In genomic region chr11:98965416-98966077, GRCm38 (mm10) we compare ENCODE assay signal across 8 mouse cellular contexts. TPM values are rescaled to one million over a fixed set of nuclear protein-coding genes. Genes with fewer than 3 reads are reported as not detected.
DNase-seq lines count a peak whose midpoint lies in the region; ATAC-seq and TF ChIP-seq lines count a peak whose summit lies in the region.

No protein-coding gene starts in this region.

- H3K4me1 ChIP-seq in limb, embryonic 13.5 days = peaks cover 100% of the 10 kb centered on the region
- peaks cover 37% of the 10 kb centered on the region for H3K4me1 ChIP-seq in stomach, postnatal 0 days (replicated peaks; ENCODE audit: control insufficient read depth, insufficient read depth)

- no peak for TF ChIP-seq EP300 in stomach, postnatal 0 days (optimal IDR thresholded peaks at IDR 0.05)

- peak overlapping the region; percentile 93 for H3K27ac ChIP-seq in limb, embryonic 13.5 days
- H3K27ac ChIP-seq in stomach, postnatal 0 days (replicated peaks) = peak overlapping the region; percentile 93

- WGBS in limb, embryonic 13.5 days = 5% methylated on average over 11 of the region's 11 CpGs
- WGBS in stomach, postnatal 0 days = 17% methylated on average over 11 of the region's 11 CpGs

- peak overlapping the region; percentile 80 for H3K9ac ChIP-seq in limb, embryonic 13.5 days
- H3K9ac ChIP-seq in stomach, postnatal 0 days (ENCODE audit: low read length) = peak overlapping the region; percentile 54

- DNase-seq in cerebellum, adult 8-10 months = peak; percentile 28
- no peak for DNase-seq in cerebellum, postnatal 10 days
- DNase-seq in ovary, postnatal 36 days (ENCODE audit: low spot score) = peak; percentile 14
- DNase-seq in ovary, adult 18-20 months (ENCODE audit: low spot score) = no peak
- DNase-seq in stomach, postnatal 0 days (ENCODE audit: low spot score) = peak; percentile 27
- DNase-seq in right cerebral cortex, adult 2 months (ENCODE audit: low spot score in 2 of 2) = no peak

- no peak for TF ChIP-seq CTCF in stomach, postnatal 0 days (IDR thresholded peaks at IDR 0.05; ENCODE audit: low read depth)

- H3K4me3 ChIP-seq in limb, embryonic 13.5 days = peak overlapping the region; percentile 73
- peak overlapping the region; percentile 18; the same call in 1 of the 2 replicates for H3K4me3 ChIP-seq in stomach, postnatal 0 days (ENCODE audit: low read depth, low read length)

- H3K27me3 ChIP-seq in limb, embryonic 13.5 days = no peaks in the 10 kb centered on the region
- H3K27me3 ChIP-seq in stomach, postnatal 0 days (ENCODE audit: control insufficient read depth, insufficient read depth, low read length) = no peaks in the 10 kb centered on the region

- no peak for ATAC-seq in limb, embryonic 13.5 days (ENCODE audit: low FRiP score, low read depth)
- no peak for ATAC-seq in stomach, postnatal 0 days (ENCODE audit: low FRiP score, low TSS enrichment)
- no peak for ATAC-seq in activated CD4-positive, CD25-positive, alpha-beta regulatory T cell, adult 4 months

- peaks cover 39% of the 10 kb centered on the region for H3K36me3 ChIP-seq in limb, embryonic 13.5 days
- H3K36me3 ChIP-seq in stomach, postnatal 0 days (ENCODE audit: control insufficient read depth, insufficient read depth, low read length) = peaks cover 9% of the 10 kb centered on the region; the same call in 1 of the 2 replicates

- H3K9me3 ChIP-seq in limb, embryonic 13.5 days = no peaks in the 10 kb centered on the region
- H3K9me3 ChIP-seq in stomach, postnatal 0 days (ENCODE audit: control insufficient read depth, low read length) = no peaks in the 10 kb centered on the region

- H3K4me2 ChIP-seq in limb, embryonic 13.5 days (replicated peaks) = peak overlapping the region; percentile 95
- peak overlapping the region; percentile 99 for H3K4me2 ChIP-seq in stomach, postnatal 0 days (replicated peaks; ENCODE audit: low read depth)

RNA-seq across cellular contexts. Expression of gene Gjd3, which starts 17.3 kb away (rescaled TPM):
- polyA plus RNA-seq in limb, embryonic 13.5 days (2015; fragmentation: Nextera tagmentation; extraction: Ambion mirVana) = 0.41 and 0.78 TPM in 2 replicates
- 1.9 and 2.1 TPM in 2 replicates for polyA plus RNA-seq in stomach, postnatal 0 days (2015; fragmentation: Nextera tagmentation; extraction: Ambion mirVana)
- polyA plus RNA-seq in activated CD4-positive, CD25-positive, alpha-beta regulatory T cell, adult 4 months (2017; shearing (Covaris generic)) = under 1 TPM in 1 of 2 experiments, not detected in 1; 0.41 TPM

RNA-seq across cellular contexts. Expression of gene Rara, which starts 37.9 kb away (rescaled TPM):
- polyA plus RNA-seq in limb, embryonic 13.5 days (2015; fragmentation: Nextera tagmentation; extraction: Ambion mirVana) = 46.5 and 49.8 TPM in 2 replicates
- 20.1 and 25.9 TPM in 2 replicates for polyA plus RNA-seq in stomach, postnatal 0 days (2015; fragmentation: Nextera tagmentation; extraction: Ambion mirVana)
- polyA plus RNA-seq in activated CD4-positive, CD25-positive, alpha-beta regulatory T cell, adult 4 months (2017; shearing (Covaris generic)) = 10 to 100 TPM in 1 of 2 experiments, 1 to 10 TPM in 1; 9.0 to 13.7 TPM

RNA-seq across cellular contexts. Expression of gene Cdc6, which starts 57.9 kb away (rescaled TPM):
- 31.4 and 32.3 TPM in 2 replicates for polyA plus RNA-seq in limb, embryonic 13.5 days (2015; fragmentation: Nextera tagmentation; extraction: Ambion mirVana)
- 6.6 and 7.0 TPM in 2 replicates for polyA plus RNA-seq in stomach, postnatal 0 days (2015; fragmentation: Nextera tagmentation; extraction: Ambion mirVana)
- 10 to 100 TPM; 10.1 to 17.7 TPM for polyA plus RNA-seq in activated CD4-positive, CD25-positive, alpha-beta regulatory T cell, adult 4 months (2017; shearing (Covaris generic))

RNA-seq across cellular contexts. Expression of gene Top2a, which starts 58.4 kb away (rescaled TPM):
- 270 and 275 TPM in 2 replicates for polyA plus RNA-seq in limb, embryonic 13.5 days (2015; fragmentation: Nextera tagmentation; extraction: Ambion mirVana)
- 31.6 and 44.5 TPM in 2 replicates for polyA plus RNA-seq in stomach, postnatal 0 days (2015; fragmentation: Nextera tagmentation; extraction: Ambion mirVana)
- 100 to 1,000 TPM; 118 to 121 TPM for polyA plus RNA-seq in activated CD4-positive, CD25-positive, alpha-beta regulatory T cell, adult 4 months (2017; shearing (Covaris generic))

Comparison
In these comparisons a context has a peak if more than half of its experiments do, and no peak if none do; other contexts are left out.
1. DNase-seq: peak in cerebellum, adult 8-10 months (single experiment), ovary, postnatal 36 days (single experiment) and stomach, postnatal 0 days (single experiment); none in cerebellum, postnatal 10 days (0 of 2), ovary, adult 18-20 months (single experiment) and right cerebral cortex, adult 2 months (0 of 2).